Mouse (Mus musculus): ENCODE results near the gene Vmn1r128. TPM values are rescaled to one million over a fixed set of nuclear protein-coding genes. Genes with fewer than 3 reads are reported as not detected.
"Not testable (repeated sequence)": the region's sequence is repeated elsewhere in the genome, so short reads cannot be mapped to it uniquely, and the experiment has no call there.

The Vmn1r128 gene
- not detected in 2 replicates for polyA plus RNA-seq (2016; fragmentation: Nextera tagmentation; extraction: Ambion mirVana)

- ATAC-seq (ENCODE audit: low FRiP score, low read depth); H3K9ac ChIP-seq; H3K4me3 ChIP-seq; H3K4me1 ChIP-seq; H3K36me3 ChIP-seq; H3K27me3 ChIP-seq (replicated peaks); H3K27ac ChIP-seq; H3K4me2 ChIP-seq (replicated peaks); H3K9me3 ChIP-seq: not testable (repeated sequence)
- 81% methylated on average over 1 of the region's 1 CpGs for WGBS
Observed at GRCm38 (mm10) chr7:21349073-21349472, at the start of gene Vmn1r128. Gene Vmn1r128 (plus strand): TSS chr7:21349373.

DNA sequence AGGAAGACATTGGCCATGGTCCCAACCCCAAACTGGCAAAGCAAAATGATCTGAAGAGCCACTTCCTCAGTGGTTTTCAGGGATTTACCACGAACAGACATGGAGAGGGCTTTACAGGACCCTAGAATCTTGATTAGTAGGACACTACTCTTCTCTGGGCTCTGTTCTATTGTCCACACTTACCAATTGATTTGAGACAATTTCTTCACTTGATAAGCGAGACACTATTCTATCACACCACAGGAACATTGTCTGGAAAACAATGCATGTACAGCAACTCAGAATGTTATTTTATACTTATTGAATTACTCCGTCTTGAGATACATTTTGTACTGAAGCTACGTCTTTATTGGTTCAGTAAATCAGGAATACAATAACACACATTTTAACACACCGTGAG is 47.8 kb upstream of the Vmn1r128 start, which contains the start of gene Vmn1r126:
Gene Vmn1r126 (minus strand): TSS at position 101 of the 400 bp plus-strand sequence.
- not testable (repeated sequence) for H3K9me3 ChIP-seq; H3K36me3 ChIP-seq; ATAC-seq (ENCODE audit: low FRiP score, low read depth); H3K4me3 ChIP-seq; H3K27me3 ChIP-seq (replicated peaks); H3K4me1 ChIP-seq; H3K9ac ChIP-seq; H3K4me2 ChIP-seq (replicated peaks); H3K27ac ChIP-seq
- no CpG with 5 or more reads among the region's 5 CpGs for WGBS

DNA sequence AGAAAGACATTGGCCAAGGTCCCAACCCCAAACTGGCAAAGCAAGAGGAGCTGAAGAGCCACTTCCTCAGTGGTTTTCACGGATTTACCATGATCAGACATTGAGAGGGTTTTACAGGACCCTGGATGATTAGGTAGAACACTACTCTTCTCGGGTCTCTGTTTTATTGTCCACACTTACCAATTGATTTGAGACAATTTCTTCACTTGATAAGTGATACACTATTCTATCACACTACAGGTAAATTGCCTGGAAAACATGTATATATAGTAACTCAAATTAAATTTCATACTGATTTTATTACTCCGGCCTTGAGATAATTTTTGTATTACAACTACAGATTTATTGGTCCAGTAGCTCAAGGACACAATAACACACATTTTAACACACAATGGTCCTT is 29.4 kb upstream of the Vmn1r128 start, which contains the start of gene Vmn1r127:
Gene Vmn1r127 (minus strand): TSS at position 101 of the 400 bp plus-strand sequence.
- H3K4me2 ChIP-seq (replicated peaks); H3K9ac ChIP-seq; H3K36me3 ChIP-seq; H3K27ac ChIP-seq; H3K4me1 ChIP-seq; ATAC-seq (ENCODE audit: low FRiP score, low read depth); H3K4me3 ChIP-seq; H3K9me3 ChIP-seq; H3K27me3 ChIP-seq (replicated peaks): not testable (repeated sequence)
- no CpG with 5 or more reads among the region's 3 CpGs for WGBS

- not testable (repeated sequence) for H3K36me3 ChIP-seq; H3K9me3 ChIP-seq; H3K27ac ChIP-seq; H3K4me1 ChIP-seq; H3K4me2 ChIP-seq (replicated peaks); H3K9ac ChIP-seq; H3K27me3 ChIP-seq (replicated peaks); H3K4me3 ChIP-seq; ATAC-seq (ENCODE audit: low FRiP score, low read depth)
- WGBS: no CpG with 5 or more reads among the region's 1 CpGs
Observed at GRCm38 (mm10) chr7:21361191-21361590, 12.0 kb downstream of the Vmn1r128 start, which contains the start of gene Vmn1r129. Gene Vmn1r129 (minus strand): TSS chr7:21361291.

Other genes starting within 250 kb of the Vmn1r128 start
- not detected in 2 replicates for gene Vmn1r122, start 215.2 kb upstream of the Vmn1r128 start, polyA plus RNA-seq (2016; fragmentation: Nextera tagmentation; extraction: Ambion mirVana)
- gene Vmn1r123, start 187.2 kb upstream of the Vmn1r128 start, polyA plus RNA-seq (2016; fragmentation: Nextera tagmentation; extraction: Ambion mirVana): not detected in 2 replicates
- not detected in 2 replicates for gene Gm5157, start 158.9 kb upstream of the Vmn1r128 start, polyA plus RNA-seq (2016; fragmentation: Nextera tagmentation; extraction: Ambion mirVana)
- not detected in 2 replicates for gene Vmn1r124, start 88.8 kb upstream of the Vmn1r128 start, polyA plus RNA-seq (2016; fragmentation: Nextera tagmentation; extraction: Ambion mirVana)
- not detected in 2 replicates for gene Vmn1r125, start 77.2 kb upstream of the Vmn1r128 start, polyA plus RNA-seq (2016; fragmentation: Nextera tagmentation; extraction: Ambion mirVana)
- gene Vmn1r126, start 47.9 kb upstream of the Vmn1r128 start, polyA plus RNA-seq (2016; fragmentation: Nextera tagmentation; extraction: Ambion mirVana): not detected in 2 replicates
- gene Vmn1r127, start 29.5 kb upstream of the Vmn1r128 start, polyA plus RNA-seq (2016; fragmentation: Nextera tagmentation; extraction: Ambion mirVana): not detected in 2 replicates
- gene Vmn1r129, start 11.9 kb downstream of the Vmn1r128 start, polyA plus RNA-seq (2016; fragmentation: Nextera tagmentation; extraction: Ambion mirVana): not detected in 2 replicates
- not detected in 2 replicates for gene Gm6882, start 83.4 kb downstream of the Vmn1r128 start, polyA plus RNA-seq (2016; fragmentation: Nextera tagmentation; extraction: Ambion mirVana)
- not detected in 2 replicates for gene Vmn1r130, start 162.4 kb downstream of the Vmn1r128 start, polyA plus RNA-seq (2016; fragmentation: Nextera tagmentation; extraction: Ambion mirVana)
- not detected in 2 replicates for gene Vmn1r131, start 196.7 kb downstream of the Vmn1r128 start, polyA plus RNA-seq (2016; fragmentation: Nextera tagmentation; extraction: Ambion mirVana)